Mouse (Mus musculus): ENCODE measurements around the gene Susd5.
A peak's percentile ranks its signal among the peaks of the same experiment; 100 is the strongest.

The Susd5 gene

GRCm38 (mm10) chr9:114057090-114057796, at the start of gene Susd5:
TSS of gene Susd5 (plus strand) at chr9:114057140.
- DNase-seq (ENCODE audit: low spot score) = no peak

- DNase-seq (ENCODE audit: low spot score) = no peak
Observed at GRCm38 (mm10) chr9:114007850-114008350, 49.0 kb upstream of the Susd5 start.

- DNase-seq (ENCODE audit: low spot score) = no peak
Observed at GRCm38 (mm10) chr9:114009526-114009925, 47.4 kb upstream of the Susd5 start.

- no peak for DNase-seq (ENCODE audit: low spot score)
Observed at GRCm38 (mm10) chr9:114011203-114011602, 45.7 kb upstream of the Susd5 start.

GRCm38 (mm10) chr9:114014034-114014433, 42.9 kb upstream of the Susd5 start:
- DNase-seq (ENCODE audit: low spot score) = no peak

- no peak for DNase-seq (ENCODE audit: low spot score)
Observed at GRCm38 (mm10) chr9:114015724-114016123, 41.2 kb upstream of the Susd5 start.

GRCm38 (mm10) chr9:114016402-114016801, 40.5 kb upstream of the Susd5 start:
- DNase-seq (ENCODE audit: low spot score) = no peak

GRCm38 (mm10) chr9:114019012-114019762, 37.8 kb upstream of the Susd5 start:
- DNase-seq (ENCODE audit: low spot score) = no peak

GRCm38 (mm10) chr9:114022141-114022540, 34.8 kb upstream of the Susd5 start:
- DNase-seq (ENCODE audit: low spot score) = no peak

- DNase-seq (ENCODE audit: low spot score) = no peak
Observed at GRCm38 (mm10) chr9:114025182-114025581, 31.8 kb upstream of the Susd5 start.

GRCm38 (mm10) chr9:114025846-114026245, 31.1 kb upstream of the Susd5 start:
- DNase-seq (ENCODE audit: low spot score) = no peak

GRCm38 (mm10) chr9:114026261-114026934, 30.5 kb upstream of the Susd5 start:
- DNase-seq (ENCODE audit: low spot score) = peak; percentile 35

GRCm38 (mm10) chr9:114040945-114041344, 16.0 kb upstream of the Susd5 start:
- no peak for DNase-seq (ENCODE audit: low spot score)

GRCm38 (mm10) chr9:114042490-114042889, 14.4 kb upstream of the Susd5 start:
- DNase-seq (ENCODE audit: low spot score) = no peak

GRCm38 (mm10) chr9:114044446-114044845, 12.5 kb upstream of the Susd5 start:
- no peak for DNase-seq (ENCODE audit: low spot score)

GRCm38 (mm10) chr9:114046028-114046427, 10.9 kb upstream of the Susd5 start, which contains the start of gene Fbxl2:
TSS of gene Fbxl2 (minus strand) at chr9:114046191.
- DNase-seq (ENCODE audit: low spot score) = no peak

- DNase-seq (ENCODE audit: low spot score) = no peak
Observed at GRCm38 (mm10) chr9:114046676-114047075, 10.3 kb upstream of the Susd5 start.

- DNase-seq (ENCODE audit: low spot score) = no peak
Observed at GRCm38 (mm10) chr9:114050106-114050505, 6.8 kb upstream of the Susd5 start.

GRCm38 (mm10) chr9:114050778-114051177, 6.2 kb upstream of the Susd5 start:
- DNase-seq (ENCODE audit: low spot score) = no peak

GRCm38 (mm10) chr9:114052031-114052430, 4.9 kb upstream of the Susd5 start:
- DNase-seq (ENCODE audit: low spot score) = no peak

GRCm38 (mm10) chr9:114052866-114053265, 4.1 kb upstream of the Susd5 start:
- no peak for DNase-seq (ENCODE audit: low spot score)

GRCm38 (mm10) chr9:114068494-114069053, 11.6 kb downstream of the Susd5 start:
- no peak for DNase-seq (ENCODE audit: low spot score)

Data from layer of hippocampus, adult 9-10 months (tissue).